Mouse (Mus musculus) G1E (cell line): ENCODE results near the gene Sema3a.

ENCODE experiments used
- CTCF ChIP-seq: IDR thresholded peaks from 2 replicates; pipeline ENCODE4 v1.5.1; 2012; ENCODE audit warnings: low read depth, low read length, inconsistent platforms, mixed read lengths
- GATA1 ChIP-seq: IDR thresholded peaks from 2 replicates; pipeline ENCODE4 v1.6.1; 2012; ENCODE audit warnings: borderline replicate concordance, low read length, inconsistent platforms, mixed read lengths
- TAL1 ChIP-seq: conservative IDR thresholded peaks from 2 replicates; pipeline ENCODE4 v1.6.1; 2012; ENCODE audit warnings: low read depth, low read length, inconsistent platforms, mixed read lengths

GRCm38 (mm10) chr5:13255353-13255752 is 130.1 kb downstream of the Sema3a start:
- TF ChIP-seq CTCF, result no peak
- TF ChIP-seq GATA1, result no peak
- TF ChIP-seq TAL1, result no peak
